Mouse (Mus musculus): ENCODE measurements at regions not wholly inside any gene's neighbourhood (a gene's known extent, or its start where the extent isn't known, plus 50 kb on each side); places are given as distances from the start of the nearest gene placed in this dataset.
"Not testable (repeated sequence)": the region's sequence is repeated elsewhere in the genome, so short reads cannot be mapped to it uniquely, and the experiment has no call there.

DNA sequence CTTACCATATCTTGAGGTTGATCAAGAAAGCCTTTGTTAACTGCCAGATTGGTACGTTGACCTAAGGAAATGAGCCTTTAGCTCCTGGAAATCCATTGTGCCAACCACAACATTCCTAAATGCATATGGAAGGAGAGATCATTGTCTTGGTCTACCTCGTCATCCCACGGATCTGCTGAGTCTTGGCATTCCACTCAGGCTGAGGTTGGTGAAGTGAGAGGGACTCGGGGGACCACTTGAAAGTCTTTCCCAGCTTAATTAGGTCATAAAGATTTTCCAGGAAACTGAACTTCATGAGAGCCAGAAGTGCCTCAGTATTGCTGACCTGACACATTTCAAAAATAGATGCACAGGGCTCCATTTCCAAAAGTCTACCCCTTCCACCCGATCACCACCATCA, 112.5 kb upstream of the Emcn start:
- Histone ChIP-seq H3K36me3 (ENCODE audit: control insufficient read depth, insufficient read depth, low read length) (no peaks in the 10 kb centered on the region), H3K4me3 (ENCODE audit: low read length) (no peak overlapping the region), H3K4me1 (ENCODE audit: control insufficient read depth, insufficient read depth, low read depth, low read length) (no peaks in the 10 kb centered on the region), H3K9ac (ENCODE audit: low read depth, low read length) (no peak overlapping the region), H3K27ac (ENCODE audit: low read depth, low read length) (no peak overlapping the region), H3K9me3 (ENCODE audit: control insufficient read depth, low read length) (no peaks in the 10 kb centered on the region), H3K27me3 (replicated peaks; ENCODE audit: control insufficient read depth, insufficient read depth, low read length) (no peaks in the 10 kb centered on the region), H3K4me2 (ENCODE audit: low read length) (no peak overlapping the region)
- WGBS: 89% methylated on average over 5 of the region's 5 CpGs
- no peak for ATAC-seq

GRCm38 (mm10) chr3:137242877-137243276, 98.0 kb upstream of the Emcn start:
- H3K4me2 ChIP-seq (ENCODE audit: low read length): no peak overlapping the region
- H3K4me3 ChIP-seq (ENCODE audit: low read length): no peak overlapping the region
- no peak for ATAC-seq
- 77% methylated on average over 1 of the region's 1 CpGs for WGBS
- no peaks in the 10 kb centered on the region for H3K4me1 ChIP-seq (ENCODE audit: control insufficient read depth, insufficient read depth, low read depth, low read length)
- no peak overlapping the region for H3K9ac ChIP-seq (ENCODE audit: low read depth, low read length)
- no peaks in the 10 kb centered on the region for H3K9me3 ChIP-seq (ENCODE audit: control insufficient read depth, low read length)
- no peaks in the 10 kb centered on the region for H3K36me3 ChIP-seq (ENCODE audit: control insufficient read depth, insufficient read depth, low read length)
- H3K27me3 ChIP-seq (replicated peaks; ENCODE audit: control insufficient read depth, insufficient read depth, low read length): no peaks in the 10 kb centered on the region
- H3K27ac ChIP-seq (ENCODE audit: low read depth, low read length): no peak overlapping the region

GRCm38 (mm10) chr3:137263907-137264306, 77.0 kb upstream of the Emcn start:
- no peak overlapping the region for H3K9ac ChIP-seq (ENCODE audit: low read depth, low read length)
- no peak for ATAC-seq
- no peak overlapping the region for H3K4me2 ChIP-seq (ENCODE audit: low read length)
- no peaks in the 10 kb centered on the region for H3K9me3 ChIP-seq (ENCODE audit: control insufficient read depth, low read length)
- H3K36me3 ChIP-seq (ENCODE audit: control insufficient read depth, insufficient read depth, low read length): no peaks in the 10 kb centered on the region
- no peak overlapping the region for H3K4me3 ChIP-seq (ENCODE audit: low read length)
- no peaks in the 10 kb centered on the region for H3K27me3 ChIP-seq (replicated peaks; ENCODE audit: control insufficient read depth, insufficient read depth, low read length)
- WGBS: 96% methylated on average over 4 of the region's 4 CpGs
- no peak overlapping the region for H3K27ac ChIP-seq (ENCODE audit: low read depth, low read length)
- H3K4me1 ChIP-seq (ENCODE audit: control insufficient read depth, insufficient read depth, low read depth, low read length): no peaks in the 10 kb centered on the region

GRCm38 (mm10) chr3:137267752-137268151, 73.1 kb upstream of the Emcn start:
- no peak overlapping the region for H3K9ac ChIP-seq (ENCODE audit: low read depth, low read length)
- H3K9me3 ChIP-seq (ENCODE audit: control insufficient read depth, low read length): no peaks in the 10 kb centered on the region
- H3K27me3 ChIP-seq (replicated peaks; ENCODE audit: control insufficient read depth, insufficient read depth, low read length): no peaks in the 10 kb centered on the region
- no peak overlapping the region for H3K27ac ChIP-seq (ENCODE audit: low read depth, low read length)
- ATAC-seq: no peak
- H3K4me1 ChIP-seq (ENCODE audit: control insufficient read depth, insufficient read depth, low read depth, low read length): no peaks in the 10 kb centered on the region
- H3K4me3 ChIP-seq (ENCODE audit: low read length): no peak overlapping the region
- 82% methylated on average over 1 of the region's 1 CpGs for WGBS
- H3K4me2 ChIP-seq (ENCODE audit: low read length): no peak overlapping the region
- H3K36me3 ChIP-seq (ENCODE audit: control insufficient read depth, insufficient read depth, low read length): no peaks in the 10 kb centered on the region

DNA sequence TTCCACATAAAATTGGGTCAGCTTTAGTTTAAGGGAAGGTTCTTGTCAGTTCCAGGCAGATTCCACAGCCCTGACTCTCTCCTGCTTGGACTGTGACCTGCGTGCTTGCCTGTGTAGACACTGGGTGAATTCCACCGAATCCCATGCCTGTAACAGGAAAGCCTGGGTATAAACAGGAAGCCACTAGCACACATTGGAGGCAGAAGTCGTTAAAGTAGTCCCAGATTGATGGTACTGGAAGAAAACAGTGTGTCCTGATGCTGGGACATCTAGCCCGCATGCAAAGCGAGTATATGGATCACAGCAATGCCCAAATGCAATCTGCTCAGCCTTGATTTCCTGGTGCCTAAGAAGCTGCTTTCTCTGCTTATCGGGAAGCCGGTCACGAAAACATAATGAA, 65.4 kb upstream of the Emcn start:
- no peak for ATAC-seq
- Histone ChIP-seq H3K9ac (ENCODE audit: low read depth, low read length) (no peak overlapping the region), H3K27me3 (replicated peaks; ENCODE audit: control insufficient read depth, insufficient read depth, low read length) (no peaks in the 10 kb centered on the region), H3K4me2 (ENCODE audit: low read length) (no peak overlapping the region), H3K27ac (ENCODE audit: low read depth, low read length) (no peak overlapping the region), H3K4me1 (ENCODE audit: control insufficient read depth, insufficient read depth, low read depth, low read length) (no peaks in the 10 kb centered on the region), H3K4me3 (ENCODE audit: low read length) (no peak overlapping the region), H3K9me3 (ENCODE audit: control insufficient read depth, low read length) (no peaks in the 10 kb centered on the region), H3K36me3 (ENCODE audit: control insufficient read depth, insufficient read depth, low read length) (no peaks in the 10 kb centered on the region)
- 77% methylated on average over 8 of the region's 8 CpGs for WGBS

DNA sequence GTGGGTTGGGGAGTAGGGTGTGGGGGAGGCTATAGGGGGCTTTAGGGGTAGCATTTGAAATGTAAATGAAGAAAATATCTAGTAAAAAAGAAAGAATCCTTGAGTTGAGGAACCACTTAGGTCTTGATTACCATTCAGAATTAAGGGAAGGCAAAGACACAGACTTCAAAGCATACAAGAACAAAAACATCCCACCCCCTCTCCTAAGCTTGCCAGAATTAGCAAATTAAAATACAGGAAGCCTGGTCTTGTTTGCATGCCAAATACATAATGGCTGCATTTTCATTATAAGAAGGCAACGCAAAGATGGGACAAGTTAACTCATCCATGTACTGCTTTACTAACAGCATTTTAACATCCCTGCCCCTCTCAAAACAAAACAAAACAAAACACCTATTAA, 61.6 kb upstream of the Emcn start:
- Histone ChIP-seq H3K4me1 (ENCODE audit: control insufficient read depth, insufficient read depth, low read depth, low read length) (no peaks in the 10 kb centered on the region), H3K4me3 (ENCODE audit: low read length) (no peak overlapping the region), H3K4me2 (ENCODE audit: low read length) (no peak overlapping the region), H3K27ac (ENCODE audit: low read depth, low read length) (no peak overlapping the region), H3K9ac (ENCODE audit: low read depth, low read length) (no peak overlapping the region), H3K27me3 (replicated peaks; ENCODE audit: control insufficient read depth, insufficient read depth, low read length) (no peaks in the 10 kb centered on the region), H3K36me3 (ENCODE audit: control insufficient read depth, insufficient read depth, low read length) (no peaks in the 10 kb centered on the region), H3K9me3 (ENCODE audit: control insufficient read depth, low read length) (no peaks in the 10 kb centered on the region)
- ATAC-seq: no peak
- WGBS: 63% methylated on average over 1 of the region's 1 CpGs

DNA sequence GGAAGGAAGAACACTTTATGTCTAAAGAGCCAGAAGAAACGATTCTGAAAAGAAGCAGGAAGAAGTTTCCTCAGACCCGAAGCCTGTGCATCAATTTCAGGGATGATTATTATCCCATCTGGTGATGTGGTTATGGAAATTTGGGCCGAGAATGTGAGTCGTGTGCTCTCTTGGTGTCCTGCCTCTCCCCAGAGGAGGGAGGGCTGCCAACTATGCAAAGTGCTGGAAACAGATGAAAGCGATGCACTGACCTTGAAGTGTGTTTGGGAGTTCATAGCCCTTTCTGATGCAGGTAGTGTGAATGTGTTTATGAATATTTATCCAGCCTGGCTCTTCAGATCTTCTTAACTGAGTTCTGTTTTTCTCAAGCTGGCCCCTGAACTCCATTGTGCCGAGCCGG, 59.8 kb upstream of the Emcn start:
- 69% methylated on average over 7 of the region's 7 CpGs for WGBS
- Histone ChIP-seq H3K27me3 (replicated peaks; ENCODE audit: control insufficient read depth, insufficient read depth, low read length) (no peaks in the 10 kb centered on the region), H3K36me3 (ENCODE audit: control insufficient read depth, insufficient read depth, low read length) (no peaks in the 10 kb centered on the region), H3K4me1 (ENCODE audit: control insufficient read depth, insufficient read depth, low read depth, low read length) (no peaks in the 10 kb centered on the region), H3K27ac (ENCODE audit: low read depth, low read length) (no peak overlapping the region), H3K4me3 (ENCODE audit: low read length) (no peak overlapping the region), H3K9me3 (ENCODE audit: control insufficient read depth, low read length) (no peaks in the 10 kb centered on the region), H3K9ac (ENCODE audit: low read depth, low read length) (no peak overlapping the region), H3K4me2 (ENCODE audit: low read length) (no peak overlapping the region)
- no peak for ATAC-seq

GRCm38 (mm10) chr3:137287558-137287957, 53.3 kb upstream of the Emcn start:
- H3K36me3 ChIP-seq (ENCODE audit: control insufficient read depth, insufficient read depth, low read length); H3K4me3 ChIP-seq (ENCODE audit: low read length); H3K4me1 ChIP-seq (ENCODE audit: control insufficient read depth, insufficient read depth, low read depth, low read length); H3K27ac ChIP-seq (ENCODE audit: low read depth, low read length); H3K27me3 ChIP-seq (replicated peaks; ENCODE audit: control insufficient read depth, insufficient read depth, low read length); ATAC-seq; H3K9me3 ChIP-seq (ENCODE audit: control insufficient read depth, low read length); H3K4me2 ChIP-seq (ENCODE audit: low read length); H3K9ac ChIP-seq (ENCODE audit: low read depth, low read length): not testable (repeated sequence)
- WGBS: 93% methylated on average over 11 of the region's 11 CpGs

GRCm38 (mm10) chr3:137288301-137288942, 52.4 kb upstream of the Emcn start:
- no peak overlapping the region for H3K4me3 ChIP-seq (ENCODE audit: low read length)
- WGBS: 78% methylated on average over 7 of the region's 7 CpGs
- no peak overlapping the region for H3K9ac ChIP-seq (ENCODE audit: low read depth, low read length)
- H3K4me2 ChIP-seq (ENCODE audit: low read length): no peak overlapping the region
- no peaks in the 10 kb centered on the region for H3K36me3 ChIP-seq (ENCODE audit: control insufficient read depth, insufficient read depth, low read length)
- H3K27me3 ChIP-seq (replicated peaks; ENCODE audit: control insufficient read depth, insufficient read depth, low read length): no peaks in the 10 kb centered on the region
- no peaks in the 10 kb centered on the region for H3K9me3 ChIP-seq (ENCODE audit: control insufficient read depth, low read length)
- H3K4me1 ChIP-seq (ENCODE audit: control insufficient read depth, insufficient read depth, low read depth, low read length): no peaks in the 10 kb centered on the region
- no peak overlapping the region for H3K27ac ChIP-seq (ENCODE audit: low read depth, low read length)
- ATAC-seq: no peak
